Mouse (Mus musculus): ENCODE results near the gene Prickle2. TPM values are rescaled to one million over a fixed set of nuclear protein-coding genes. Genes with fewer than 3 reads are reported as not detected.

The Prickle2 gene
- polyA plus RNA-seq, 1 experiment, result 1.1 TPM

DNA sequence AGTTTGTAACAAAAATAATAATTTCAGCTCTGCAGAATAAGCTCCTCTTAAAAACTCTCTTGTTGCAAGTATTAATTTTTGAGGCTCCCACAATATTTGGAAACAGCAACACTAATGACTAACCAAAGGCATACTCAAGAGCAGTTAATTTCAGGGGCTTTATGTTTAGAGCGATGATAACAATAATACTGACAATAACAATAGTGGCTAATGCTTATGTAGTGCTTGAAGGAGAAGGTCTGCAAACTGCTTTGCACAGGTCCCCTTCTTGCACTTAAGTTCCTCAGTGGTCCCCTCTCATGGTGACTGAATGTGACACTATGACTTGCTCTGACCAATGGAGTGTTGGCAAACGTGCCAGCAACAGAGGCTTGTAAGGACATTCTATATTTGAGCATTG lies 160.8 kb downstream of the Prickle2 start:
- WGBS, result 83% methylated on average over 2 of the region's 2 CpGs
- TF ChIP-seq POLR2A (IDR thresholded peaks at IDR 0.05; ENCODE audit: low read depth, low read length), result no peak
- no peak for TF ChIP-seq CTCF (IDR thresholded peaks at IDR 0.05; ENCODE audit: extremely low read depth, insufficient read depth, insufficient read length, insufficient replicate concordance)
- Histone ChIP-seq H3K4me1 (ENCODE audit: control insufficient read depth, insufficient read depth, insufficient read length) (no peaks in the 10 kb centered on the region), H3K27me3 (ENCODE audit: control insufficient read depth, insufficient read depth, low read length) (no peaks in the 10 kb centered on the region), H3K36me3 (ENCODE audit: control insufficient read depth, insufficient read depth, low read length) (no peaks in the 10 kb centered on the region), H3K4me3 (ENCODE audit: extremely low read depth, insufficient read depth, insufficient read length) (no peak overlapping the region), H3K27ac (ENCODE audit: insufficient read depth, low read length) (no peak overlapping the region)
- DNase-seq (ENCODE audit: low read depth in 1 of 2, low spot score in 2 of 2), result no peak

DNA sequence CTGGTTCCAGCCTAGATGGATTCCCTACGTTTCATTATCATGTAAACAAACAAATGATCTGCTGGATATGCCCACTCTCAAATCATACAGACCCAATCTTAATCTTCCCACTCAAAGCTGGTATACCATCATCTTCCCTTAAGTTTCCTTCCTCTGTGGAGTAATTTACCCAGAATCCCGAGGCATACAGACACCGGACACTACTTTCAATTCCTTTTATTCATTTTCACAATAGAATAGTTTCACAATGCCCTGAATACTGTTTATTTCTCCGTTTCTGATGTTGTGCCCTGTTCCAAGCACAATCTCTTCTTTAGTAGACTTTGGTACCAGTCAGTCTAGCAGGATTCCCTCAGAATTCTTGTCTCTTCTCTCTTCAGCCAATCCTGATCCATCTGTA lies 162.1 kb downstream of the Prickle2 start:
- H3K4me1 ChIP-seq (ENCODE audit: control insufficient read depth, insufficient read depth, insufficient read length), result no peaks in the 10 kb centered on the region
- no peaks in the 10 kb centered on the region for H3K27me3 ChIP-seq (ENCODE audit: control insufficient read depth, insufficient read depth, low read length)

DNA sequence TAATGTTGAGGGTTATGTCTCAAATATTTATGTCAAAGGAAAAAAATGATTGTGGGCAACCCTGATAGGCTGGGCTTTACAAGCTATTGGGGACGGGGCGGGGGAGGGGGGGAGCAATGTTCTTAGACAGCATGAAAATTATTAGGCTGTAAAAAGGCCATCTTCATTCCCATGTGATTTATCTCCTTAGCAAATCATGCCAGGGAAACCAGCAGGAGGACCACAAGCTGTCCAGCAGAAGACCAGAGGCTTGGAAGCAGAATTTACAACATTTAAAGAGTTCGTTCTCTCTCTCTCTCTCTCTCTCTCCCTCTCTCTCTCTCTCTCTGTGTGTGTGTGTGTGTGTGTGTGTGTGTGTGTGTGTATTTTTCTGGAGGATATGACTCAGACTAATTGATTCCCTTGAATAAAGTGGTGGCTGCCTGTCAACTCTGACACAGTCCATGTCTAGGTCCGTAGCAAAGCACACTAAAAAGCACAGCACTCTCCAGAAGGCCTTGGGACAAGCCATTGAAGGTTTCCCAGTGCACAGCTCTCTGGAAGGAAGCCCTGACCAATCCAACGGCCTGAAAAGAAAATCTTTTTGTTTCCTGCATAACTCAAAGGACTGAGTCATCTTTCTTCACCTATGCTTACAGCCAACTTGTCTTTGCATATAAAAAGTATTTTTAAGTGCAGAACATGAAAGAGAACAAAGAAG lies 163.4 kb downstream of the Prickle2 start:
- Histone ChIP-seq H3K27me3 (ENCODE audit: control insufficient read depth, insufficient read depth, low read length) (no peaks in the 10 kb centered on the region), H3K4me1 (ENCODE audit: control insufficient read depth, insufficient read depth, insufficient read length) (no peaks in the 10 kb centered on the region), H3K36me3 (ENCODE audit: control insufficient read depth, insufficient read depth, low read length) (no peaks in the 10 kb centered on the region), H3K4me3 (ENCODE audit: extremely low read depth, insufficient read depth, insufficient read length) (no peak overlapping the region), H3K27ac (ENCODE audit: insufficient read depth, low read length) (no peak overlapping the region)
- no peak for DNase-seq (ENCODE audit: low read depth in 1 of 2, low spot score in 2 of 2)
- no peak for TF ChIP-seq POLR2A (IDR thresholded peaks at IDR 0.05; ENCODE audit: low read depth, low read length)
- no peak for TF ChIP-seq CTCF (IDR thresholded peaks at IDR 0.05; ENCODE audit: extremely low read depth, insufficient read depth, insufficient read length, insufficient replicate concordance)
- 72% methylated on average over 5 of the region's 5 CpGs for WGBS

More for the DNA sequence above, 162.1 kb downstream of the Prickle2 start:
- 75% methylated on average over 4 of the region's 4 CpGs for WGBS
- DNase-seq (ENCODE audit: low read depth in 1 of 2, low spot score in 2 of 2), result no peak
- TF ChIP-seq POLR2A (IDR thresholded peaks at IDR 0.05; ENCODE audit: low read depth, low read length) (no peak), CTCF (IDR thresholded peaks at IDR 0.05; ENCODE audit: extremely low read depth, insufficient read depth, insufficient read length, insufficient replicate concordance) (no peak)
- no peak overlapping the region for H3K27ac ChIP-seq (ENCODE audit: insufficient read depth, low read length)
- H3K4me3 ChIP-seq (ENCODE audit: extremely low read depth, insufficient read depth, insufficient read length), result no peak overlapping the region
- no peaks in the 10 kb centered on the region for H3K36me3 ChIP-seq (ENCODE audit: control insufficient read depth, insufficient read depth, low read length)

DNA sequence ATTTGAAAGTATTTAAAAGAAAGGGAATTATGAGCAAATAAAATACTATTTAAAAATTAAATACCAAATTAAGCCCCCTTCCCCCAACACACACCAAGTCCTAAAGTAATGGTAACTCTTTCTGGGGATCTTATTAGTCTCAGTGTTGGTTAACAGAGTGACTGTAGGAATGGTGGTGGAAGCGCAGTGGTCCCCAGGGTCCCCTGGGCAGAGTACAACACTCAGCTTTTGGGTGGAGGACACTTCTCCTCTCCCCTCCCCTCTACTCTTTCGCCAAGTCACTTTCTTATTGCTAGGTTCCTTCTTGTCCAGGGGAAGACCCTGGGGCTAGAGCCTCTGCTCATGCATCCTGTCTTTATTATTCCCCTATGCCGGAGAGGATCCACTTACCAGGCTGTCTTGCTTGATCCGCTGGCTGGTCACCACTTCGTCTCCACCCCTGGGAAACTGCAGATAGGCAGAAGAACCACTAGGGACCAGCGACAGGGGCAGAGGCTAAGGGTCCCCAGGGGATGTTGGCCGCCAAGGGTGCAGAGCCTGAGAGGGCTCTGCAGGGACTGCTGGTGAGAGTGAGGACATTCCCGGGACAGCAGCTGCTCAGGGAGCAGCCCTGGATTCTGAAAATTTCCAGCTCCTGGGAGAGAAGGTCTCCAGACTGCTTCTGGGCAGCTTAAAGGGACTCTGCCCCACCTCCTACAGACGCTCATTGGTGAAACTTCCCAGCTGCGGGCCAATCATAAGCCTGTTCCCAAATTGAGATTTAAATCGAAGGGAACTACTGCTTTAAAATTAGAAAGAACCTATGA lies 171.5 kb downstream of the Prickle2 start:
- DNase-seq (ENCODE audit: low read depth in 1 of 2, low spot score in 2 of 2), result no peak
- H3K36me3 ChIP-seq (ENCODE audit: control insufficient read depth, insufficient read depth, low read length), result no peaks in the 10 kb centered on the region
- TF ChIP-seq POLR2A (IDR thresholded peaks at IDR 0.05; ENCODE audit: low read depth, low read length) (no peak), CTCF (IDR thresholded peaks at IDR 0.05; ENCODE audit: extremely low read depth, insufficient read depth, insufficient read length, insufficient replicate concordance) (no peak)
- peak overlapping the region; percentile 13; the same call in 1 of the 2 replicates for H3K4me3 ChIP-seq (ENCODE audit: extremely low read depth, insufficient read depth, insufficient read length)
- H3K27me3 ChIP-seq (ENCODE audit: control insufficient read depth, insufficient read depth, low read length), result no peaks in the 10 kb centered on the region
- WGBS, result 14% methylated on average over 11 of the region's 11 CpGs
- no peaks in the 10 kb centered on the region for H3K4me1 ChIP-seq (ENCODE audit: control insufficient read depth, insufficient read depth, insufficient read length)
- no peak overlapping the region for H3K27ac ChIP-seq (ENCODE audit: insufficient read depth, low read length)

DNA sequence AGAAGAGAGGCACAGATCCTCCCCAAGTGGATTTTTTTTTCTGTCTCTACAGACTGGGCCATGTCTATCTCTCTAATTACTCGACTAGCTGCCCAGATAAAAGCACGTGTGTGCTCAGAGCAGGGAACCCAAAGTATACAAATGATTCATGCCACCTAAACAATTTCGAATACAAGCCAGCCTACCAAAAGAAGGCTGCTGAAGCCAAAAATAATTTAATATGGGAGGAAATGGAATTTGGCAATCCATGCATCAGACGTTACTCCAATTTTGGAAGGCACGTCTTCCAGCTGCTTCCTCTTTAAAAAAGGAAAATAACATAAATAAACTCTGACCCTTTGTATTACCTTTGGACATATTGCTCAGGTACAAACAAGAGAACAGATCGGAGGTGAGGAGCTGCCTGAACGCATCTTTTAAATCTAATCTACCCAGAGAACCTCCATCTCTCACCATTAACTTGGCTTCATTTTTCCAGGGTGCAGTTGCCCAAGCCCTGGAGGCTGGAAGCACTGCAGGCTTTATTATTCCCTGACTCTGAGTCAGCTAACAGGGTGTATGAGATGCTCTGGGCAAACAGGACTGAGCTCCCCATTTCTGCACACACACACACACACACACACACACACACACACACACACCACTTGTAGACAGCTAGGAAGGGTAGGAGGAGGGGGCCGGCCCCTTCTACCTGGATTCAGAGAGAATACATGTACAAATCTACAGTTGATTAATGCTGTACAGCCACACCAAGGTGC lies 172.5 kb downstream of the Prickle2 start:
- WGBS, result 71% methylated on average over 8 of the region's 8 CpGs
- TF ChIP-seq POLR2A (IDR thresholded peaks at IDR 0.05; ENCODE audit: low read depth, low read length) (no peak), CTCF (IDR thresholded peaks at IDR 0.05; ENCODE audit: extremely low read depth, insufficient read depth, insufficient read length, insufficient replicate concordance) (no peak)
- Histone ChIP-seq H3K4me3 (ENCODE audit: extremely low read depth, insufficient read depth, insufficient read length) (no peak overlapping the region), H3K27ac (ENCODE audit: insufficient read depth, low read length) (no peak overlapping the region), H3K27me3 (ENCODE audit: control insufficient read depth, insufficient read depth, low read length) (no peaks in the 10 kb centered on the region), H3K4me1 (ENCODE audit: control insufficient read depth, insufficient read depth, insufficient read length) (no peaks in the 10 kb centered on the region), H3K36me3 (ENCODE audit: control insufficient read depth, insufficient read depth, low read length) (no peaks in the 10 kb centered on the region)
- DNase-seq (ENCODE audit: low read depth in 1 of 2, low spot score in 2 of 2), result no peak

DNA sequence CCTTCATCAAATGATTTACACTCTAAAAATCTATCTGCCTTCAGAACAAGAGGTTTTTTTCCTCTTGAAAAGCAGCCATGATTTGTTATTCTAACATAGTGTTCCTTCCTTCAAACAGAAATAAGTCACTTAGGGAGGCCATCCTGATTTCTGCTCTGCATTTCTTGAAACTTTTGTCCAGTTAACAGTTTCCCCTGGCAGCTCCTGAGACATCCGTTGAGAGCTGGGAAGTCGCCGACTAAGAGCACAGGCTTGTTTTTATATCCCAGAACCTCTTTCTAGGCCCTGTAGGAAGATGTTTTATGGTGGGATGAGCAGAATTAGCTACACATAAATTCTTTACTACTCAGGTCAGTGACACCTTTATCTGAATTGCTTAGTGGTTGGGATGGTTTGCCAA lies 173.1 kb downstream of the Prickle2 start:
- no peak for DNase-seq (ENCODE audit: low read depth in 1 of 2, low spot score in 2 of 2)
- Histone ChIP-seq H3K36me3 (ENCODE audit: control insufficient read depth, insufficient read depth, low read length) (no peaks in the 10 kb centered on the region), H3K4me1 (ENCODE audit: control insufficient read depth, insufficient read depth, insufficient read length) (no peaks in the 10 kb centered on the region), H3K27ac (ENCODE audit: insufficient read depth, low read length) (no peak overlapping the region), H3K4me3 (ENCODE audit: extremely low read depth, insufficient read depth, insufficient read length) (no peak overlapping the region), H3K27me3 (ENCODE audit: control insufficient read depth, insufficient read depth, low read length) (no peaks in the 10 kb centered on the region)
- 53% methylated on average over 3 of the region's 3 CpGs for WGBS
- no peak for TF ChIP-seq POLR2A (IDR thresholded peaks at IDR 0.05; ENCODE audit: low read depth, low read length)

Data from spleen, adult 2 months (tissue).